Mouse (Mus musculus) forebrain, postnatal 0 days (tissue): ENCODE data around the gene Foxa3. TPM values are rescaled to one million over a fixed set of nuclear protein-coding genes. Genes with fewer than 3 reads are reported as not detected.
"Not testable (repeated sequence)": the region's sequence is repeated elsewhere in the genome, so short reads cannot be mapped to it uniquely, and the experiment has no call there.

Experiments used
- ATAC-seq: fragments of 200-750 bp; cut with Nextera tagmentation; 2 replicates; pipeline ENCODE4 v1.8.0; 2017; ENCODE audit warnings: mild to moderate bottlenecking, moderate library complexity
- DNase-seq: peaks from one replicate; pipeline ENCODE4 v3.0.0-alpha.2; 2015
- H3K27ac ChIP-seq: fragments of 300-500 bp; sonication (generic); 2 replicates; pipeline ENCODE4 v1.5.1; 2014; ENCODE audit warnings: low read depth, mild to moderate bottlenecking, antibody characterized with exemption, low read length, moderate library complexity, mixed read lengths
- H3K27me3 ChIP-seq: fragments of 300-500 bp; sonication (generic); 2 replicates; pipeline ENCODE4 v1.6.1; 2014; ENCODE audit warnings: mild to moderate bottlenecking, low read length, mixed read lengths; ENCODE audit not compliant: insufficient read depth
- H3K36me3 ChIP-seq: fragments of 300-500 bp; sonication (generic); 2 replicates; pipeline ENCODE4 v1.6.1; 2014; ENCODE audit warnings: mild to moderate bottlenecking, moderate library complexity; ENCODE audit not compliant: insufficient read depth
- H3K4me1 ChIP-seq: fragments of 300-500 bp; sonication (generic); 2 replicates; pipeline ENCODE4 v1.6.1; 2014; ENCODE audit warnings: antibody characterized with exemption; ENCODE audit not compliant: insufficient read depth
- H3K4me2 ChIP-seq: fragments of 300-500 bp; sonication (generic); 2 replicates; pipeline ENCODE4 v1.6.1; 2014; ENCODE audit warnings: low read depth, mild to moderate bottlenecking, moderate library complexity
- H3K4me3 ChIP-seq: fragments of 300-500 bp; sonication (generic); 2 replicates; pipeline ENCODE4 v1.5.1; 2014; ENCODE audit warnings: low read depth, low read length, mixed read lengths
- H3K9ac ChIP-seq: fragments of 300-500 bp; sonication (generic); 2 replicates; pipeline ENCODE4 v1.6.1; 2014; ENCODE audit warnings: mild to moderate bottlenecking
- H3K9me3 ChIP-seq: fragments of 300-500 bp; sonication (generic); 2 replicates; pipeline ENCODE4 v1.6.1; 2016; ENCODE audit warnings: low read length
- CTCF ChIP-seq: sonication (generic); IDR thresholded peaks from 2 replicates; pipeline ENCODE4 v1.5.1; 2016; ENCODE audit warnings: antibody characterized with exemption, control low read depth, low read depth
- WGBS: fragments of 180-500 bp; shearing (Covaris S2); extraction: QIAGEN DNeasy Blood & Tissue Kit; methylation state at CpG from one replicate; pipeline ENCODE4 v1.1.7; 2014; 5-methylcytosine and 5-hydroxymethylcytosine counted together
- polyA plus RNA-seq: library from polyadenylated mRNA; unstranded; fragments of >200 nt; fragmentation: Nextera tagmentation; extraction: Ambion mirVana; gene quantifications from 2 replicates; pipeline ENCODE4 v1.2.1, GENCODE M21; 2015
- total RNA-seq: library from RNA; depleted of rRNA; stranded (reverse); fragments of >200 nt; gene quantifications from 2 replicates; pipeline ENCODE4 v1.2.3, GENCODE M21; 2014; rRNA removed

Foxa3 gene
- total RNA-seq, result not detected in 2 replicates
- not detected in 2 replicates for polyA plus RNA-seq

- Histone ChIP-seq H3K4me2 (peak within 1 kb of the TSS; percentile 84), H3K36me3 (no peaks in the 10 kb centered on the region), H3K9ac (peak within 1 kb of the TSS; percentile 84), H3K4me1 (peaks cover 3% of the 10 kb centered on the region; the same call in 1 of the 2 replicates), H3K27ac (peak within 1 kb of the TSS; percentile 69), H3K4me3 (peak within 1 kb of the TSS; percentile 89), H3K27me3 (peaks cover 27% of the 10 kb centered on the region), H3K9me3 (no peaks in the 10 kb centered on the region)
- DNase-seq (no peak), ATAC-seq (peak; percentile 0; the same call in 1 of the 2 replicates)
- 6% methylated on average over 30 of the region's 30 CpGs for WGBS
- TF ChIP-seq CTCF, result peak; percentile 23; the same call in 1 of the 2 replicates
Observed at GRCm38 (mm10) chr7:19023357-19023814, at the start of gene Foxa3. Gene Foxa3, minus strand, starts transcription at chr7:19023538.

GRCm38 (mm10) chr7:19071024-19071423 lies 47.7 kb upstream of the Foxa3 start:
- H3K9me3 ChIP-seq, DNase-seq, H3K27ac ChIP-seq, H3K9ac ChIP-seq, ATAC-seq, H3K4me2 ChIP-seq, H3K4me1 ChIP-seq, H3K4me3 ChIP-seq, H3K36me3 ChIP-seq, H3K27me3 ChIP-seq: not testable (repeated sequence)
- WGBS, result 60% methylated on average over 3 of the region's 3 CpGs

- no peak overlapping the region for H3K9ac ChIP-seq
- 52% methylated on average over 3 of the region's 3 CpGs for WGBS
- H3K27me3 ChIP-seq, result peaks cover 18% of the 10 kb centered on the region
- no peak overlapping the region for H3K4me3 ChIP-seq
- no peak for DNase-seq
- H3K4me1 ChIP-seq, result no peaks in the 10 kb centered on the region
- no peak for ATAC-seq
- H3K27ac ChIP-seq, result no peak overlapping the region
- TF ChIP-seq CTCF, result peak; percentile 55
- no peaks in the 10 kb centered on the region for H3K9me3 ChIP-seq
- no peak overlapping the region for H3K4me2 ChIP-seq
- H3K36me3 ChIP-seq, result no peaks in the 10 kb centered on the region
Observed at GRCm38 (mm10) chr7:19069500-19069899, 46.2 kb upstream of the Foxa3 start.

GRCm38 (mm10) chr7:19068707-19069106 lies 45.4 kb upstream of the Foxa3 start:
- TF ChIP-seq CTCF, result peak; percentile 82
- Histone ChIP-seq H3K27ac (no peak overlapping the region), H3K27me3 (peaks cover 18% of the 10 kb centered on the region), H3K36me3 (no peaks in the 10 kb centered on the region), H3K4me2 (no peak overlapping the region), H3K9ac (no peak overlapping the region), H3K4me1 (no peaks in the 10 kb centered on the region), H3K4me3 (no peak overlapping the region), H3K9me3 (no peaks in the 10 kb centered on the region)
- ATAC-seq (no peak), DNase-seq (peak; percentile 85)
- WGBS, result 6% methylated on average over 2 of the region's 2 CpGs

GRCm38 (mm10) chr7:19067935-19068334 lies 44.6 kb upstream of the Foxa3 start:
- no peak for TF ChIP-seq CTCF
- Histone ChIP-seq H3K36me3 (no peaks in the 10 kb centered on the region), H3K4me1 (no peaks in the 10 kb centered on the region), H3K4me2 (no peak overlapping the region), H3K27ac (no peak overlapping the region), H3K9me3 (no peaks in the 10 kb centered on the region), H3K27me3 (peaks cover 18% of the 10 kb centered on the region), H3K4me3 (no peak overlapping the region), H3K9ac (no peak overlapping the region)
- DNase-seq (no peak), ATAC-seq (no peak)
- 65% methylated on average over 13 of the region's 14 CpGs for WGBS

- no peak overlapping the region for H3K9ac ChIP-seq
- DNase-seq (no peak), ATAC-seq (no peak)
- TF ChIP-seq CTCF, result no peak
- no peak overlapping the region for H3K27ac ChIP-seq
- no peak overlapping the region for H3K4me2 ChIP-seq
- H3K27me3 ChIP-seq, result peaks cover 18% of the 10 kb centered on the region
- no peak overlapping the region for H3K4me3 ChIP-seq
- no peaks in the 10 kb centered on the region for H3K9me3 ChIP-seq
- no peaks in the 10 kb centered on the region for H3K36me3 ChIP-seq
- no peaks in the 10 kb centered on the region for H3K4me1 ChIP-seq
- WGBS, result 49% methylated on average over 14 of the region's 14 CpGs
Observed at GRCm38 (mm10) chr7:19067063-19067462, 43.7 kb upstream of the Foxa3 start.

GRCm38 (mm10) chr7:19065896-19066295 lies 42.6 kb upstream of the Foxa3 start:
- DNase-seq (no peak), ATAC-seq (no peak)
- H3K4me1 ChIP-seq, result no peaks in the 10 kb centered on the region
- H3K9me3 ChIP-seq, result no peaks in the 10 kb centered on the region
- no peak overlapping the region for H3K27ac ChIP-seq
- WGBS, result 64% methylated on average over 8 of the region's 13 CpGs
- no peak for TF ChIP-seq CTCF
- peak overlapping the region; percentile 19 for H3K4me2 ChIP-seq
- no peak overlapping the region for H3K9ac ChIP-seq
- peaks cover 18% of the 10 kb centered on the region for H3K27me3 ChIP-seq
- peak overlapping the region; percentile 12; the same call in 1 of the 2 replicates for H3K4me3 ChIP-seq
- H3K36me3 ChIP-seq, result no peaks in the 10 kb centered on the region
